Mouse (Mus musculus) limb, embryonic 11.5 days (tissue): ENCODE data around the gene Slc22a15. TPM values are rescaled to one million over a fixed set of nuclear protein-coding genes. Genes with fewer than 3 reads are reported as not detected.

Experiments used
- ATAC-seq: fragments of 200-750 bp; cut with Nextera tagmentation; 2 replicates; pipeline ENCODE4 v1.8.0; 2017; ENCODE audit warnings: low read depth; ENCODE audit not compliant: insufficient number of reproducible peaks, low FRiP score, low TSS enrichment
- DNase-seq: peaks from one replicate; pipeline ENCODE4 v3.0.0-alpha.2; 2015; ENCODE audit warnings: low spot score
- H3K27ac ChIP-seq: fragments of 300-500 bp; sonication (generic); replicated peaks from 2 replicates; pipeline ENCODE4 v1.5.1; 2014; ENCODE audit warnings: low read depth, mild to moderate bottlenecking, low read length
- H3K27me3 ChIP-seq: fragments of 300-500 bp; sonication (generic); 2 replicates; pipeline ENCODE4 v1.6.1; 2014; ENCODE audit warnings: mild to moderate bottlenecking, low read length, mixed read lengths; ENCODE audit not compliant: control insufficient read depth, insufficient read depth
- H3K36me3 ChIP-seq: fragments of 300-500 bp; sonication (generic); 2 replicates; pipeline ENCODE4 v1.6.1; 2014; ENCODE audit warnings: mild to moderate bottlenecking, low read length, moderate library complexity, mixed read lengths; ENCODE audit not compliant: control insufficient read depth, insufficient read depth
- H3K4me1 ChIP-seq: fragments of 300-500 bp; sonication (generic); 2 replicates; pipeline ENCODE4 v1.6.1; 2014; ENCODE audit warnings: low read length, mixed read lengths; ENCODE audit not compliant: control insufficient read depth, insufficient read depth
- H3K4me2 ChIP-seq: fragments of 300-500 bp; sonication (generic); 2 replicates; pipeline ENCODE4 v1.6.1; 2014; ENCODE audit warnings: low read depth, mild to moderate bottlenecking, moderate library complexity; ENCODE audit not compliant: severe bottlenecking
- H3K4me3 ChIP-seq: fragments of 300-500 bp; sonication (generic); 2 replicates; pipeline ENCODE4 v1.5.1; 2014; ENCODE audit warnings: low read depth, low read length
- H3K9ac ChIP-seq: fragments of 300-500 bp; sonication (generic); 2 replicates; pipeline ENCODE4 v1.6.1; 2014; ENCODE audit warnings: mild to moderate bottlenecking, low read length
- H3K9me3 ChIP-seq: fragments of 300-500 bp; sonication (generic); 2 replicates; pipeline ENCODE4 v1.6.1; 2016; ENCODE audit warnings: low read length; ENCODE audit not compliant: control insufficient read depth
- WGBS: fragments of 180-500 bp; shearing (Covaris S2); extraction: QIAGEN DNeasy Blood & Tissue Kit; methylation state at CpG from one replicate; pipeline ENCODE4 v1.1.7; 2014; 5-methylcytosine and 5-hydroxymethylcytosine counted together
- polyA plus RNA-seq: library from polyadenylated mRNA; unstranded; fragments of >200 nt; fragmentation: Nextera tagmentation; extraction: Ambion mirVana; gene quantifications from 2 replicates; pipeline ENCODE4 v1.2.1, GENCODE M21; 2014

Slc22a15 gene
- polyA plus RNA-seq, 1 experiment from 2014 or later, result 3.2 TPM

- no peaks in the 10 kb centered on the region for H3K9me3 ChIP-seq
- H3K36me3 ChIP-seq, result no peaks in the 10 kb centered on the region
- H3K27ac ChIP-seq, result no peak overlapping the region
- no peak overlapping the region for H3K4me3 ChIP-seq
- ATAC-seq (no peak), DNase-seq (no peak)
- no peaks in the 10 kb centered on the region for H3K27me3 ChIP-seq
- 82% methylated on average over 7 of the region's 7 CpGs for WGBS
- no peaks in the 10 kb centered on the region for H3K4me1 ChIP-seq
- H3K9ac ChIP-seq, result no peak overlapping the region
- no peak overlapping the region for H3K4me2 ChIP-seq
These were observed 81.7 kb downstream of the Slc22a15 start for GRCm38 (mm10) chr3:101842372-101843094.

GRCm38 (mm10) chr3:101839327-101839726 lies 84.9 kb downstream of the Slc22a15 start:
- WGBS, result 85% methylated on average over 9 of the region's 9 CpGs
- no peak for ATAC-seq

DNA sequence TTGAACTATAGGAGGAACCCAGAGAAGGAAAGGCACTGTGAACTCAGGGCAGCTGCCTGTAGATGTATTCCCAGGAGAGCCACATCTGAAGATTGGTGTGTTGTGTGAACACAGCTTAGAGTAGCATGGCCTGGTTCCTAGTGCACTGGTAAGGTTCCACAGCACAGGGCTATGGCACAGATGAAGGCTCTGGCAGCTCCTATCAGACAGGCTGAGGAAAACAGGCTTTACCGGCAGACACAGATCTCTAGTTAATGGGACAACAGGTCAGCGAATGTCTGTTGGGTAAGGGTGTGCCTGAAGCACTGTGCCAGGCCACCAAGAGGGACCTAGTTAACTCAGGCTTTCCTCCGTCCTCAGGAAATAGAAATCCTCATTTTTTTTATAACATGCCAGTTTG lies 87.3 kb downstream of the Slc22a15 start:
- 73% methylated on average over 3 of the region's 3 CpGs for WGBS
- no peaks in the 10 kb centered on the region for H3K27me3 ChIP-seq
- no peaks in the 10 kb centered on the region for H3K9me3 ChIP-seq
- no peak for DNase-seq
- H3K4me3 ChIP-seq, result no peak overlapping the region
- H3K9ac ChIP-seq, result no peak overlapping the region
- H3K36me3 ChIP-seq, result no peaks in the 10 kb centered on the region
- H3K27ac ChIP-seq, result no peak overlapping the region
- H3K4me2 ChIP-seq, result no peak overlapping the region
- H3K4me1 ChIP-seq, result peaks cover 10% of the 10 kb centered on the region
- no peak for ATAC-seq

More at GRCm38 (mm10) chr3:101839327-101839726, 84.9 kb downstream of the Slc22a15 start:
- no peaks in the 10 kb centered on the region for H3K36me3 ChIP-seq
- H3K4me3 ChIP-seq, result no peak overlapping the region
- no peaks in the 10 kb centered on the region for H3K9me3 ChIP-seq
- H3K4me2 ChIP-seq, result no peak overlapping the region
- no peak overlapping the region for H3K9ac ChIP-seq
- no peak overlapping the region for H3K27ac ChIP-seq
- peak; percentile 29 for DNase-seq
- H3K27me3 ChIP-seq, result no peaks in the 10 kb centered on the region
- H3K4me1 ChIP-seq, result peaks cover 7% of the 10 kb centered on the region; the same call in 1 of the 2 replicates

- Histone ChIP-seq H3K9me3 (no peaks in the 10 kb centered on the region), H3K4me2 (peak overlapping the region; percentile 30; the same call in 1 of the 2 replicates), H3K27ac (no peak overlapping the region), H3K4me3 (no peak overlapping the region), H3K36me3 (no peaks in the 10 kb centered on the region), H3K4me1 (peaks cover 14% of the 10 kb centered on the region), H3K9ac (0 out of 2 replicates have a peak overlapping the region, but pooled peaks have one; percentile 7), H3K27me3 (no peaks in the 10 kb centered on the region)
- no peak for DNase-seq
- WGBS, result 83% methylated on average over 5 of the region's 5 CpGs
- no peak for ATAC-seq
These were observed 87.7 kb downstream of the Slc22a15 start for GRCm38 (mm10) chr3:101836532-101836931.

DNA sequence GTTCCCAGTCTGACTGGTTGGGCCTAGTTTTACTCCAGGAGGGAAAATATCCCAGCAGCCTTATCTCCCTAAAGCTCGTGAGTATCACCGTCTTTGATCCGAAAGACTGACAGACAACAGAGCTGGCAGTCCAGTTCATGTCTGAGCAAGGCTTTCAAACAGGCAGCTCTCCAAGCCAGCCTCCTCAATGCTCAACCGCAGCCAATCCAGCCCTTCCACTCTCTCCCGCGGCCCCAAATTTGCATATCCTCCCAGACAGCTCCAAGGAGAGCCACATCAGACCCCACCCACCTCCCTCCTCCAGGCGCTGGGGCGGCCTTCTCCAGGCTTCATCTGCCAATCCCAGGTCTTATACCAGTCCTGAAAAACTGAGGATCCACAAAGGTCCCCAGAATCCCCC lies 88.2 kb downstream of the Slc22a15 start:
- WGBS, result under 1% methylated on average over 8 of the region's 8 CpGs
- Histone ChIP-seq H3K4me3 (no peak overlapping the region), H3K9ac (0 out of 2 replicates have a peak overlapping the region, but pooled peaks have one; percentile 7), H3K27ac (no peak overlapping the region), H3K4me1 (peaks cover 16% of the 10 kb centered on the region), H3K9me3 (no peaks in the 10 kb centered on the region), H3K27me3 (no peaks in the 10 kb centered on the region), H3K36me3 (no peaks in the 10 kb centered on the region), H3K4me2 (peak overlapping the region; percentile 30; the same call in 1 of the 2 replicates)
- DNase-seq (peak; percentile 90), ATAC-seq (peak; percentile 88)

DNA sequence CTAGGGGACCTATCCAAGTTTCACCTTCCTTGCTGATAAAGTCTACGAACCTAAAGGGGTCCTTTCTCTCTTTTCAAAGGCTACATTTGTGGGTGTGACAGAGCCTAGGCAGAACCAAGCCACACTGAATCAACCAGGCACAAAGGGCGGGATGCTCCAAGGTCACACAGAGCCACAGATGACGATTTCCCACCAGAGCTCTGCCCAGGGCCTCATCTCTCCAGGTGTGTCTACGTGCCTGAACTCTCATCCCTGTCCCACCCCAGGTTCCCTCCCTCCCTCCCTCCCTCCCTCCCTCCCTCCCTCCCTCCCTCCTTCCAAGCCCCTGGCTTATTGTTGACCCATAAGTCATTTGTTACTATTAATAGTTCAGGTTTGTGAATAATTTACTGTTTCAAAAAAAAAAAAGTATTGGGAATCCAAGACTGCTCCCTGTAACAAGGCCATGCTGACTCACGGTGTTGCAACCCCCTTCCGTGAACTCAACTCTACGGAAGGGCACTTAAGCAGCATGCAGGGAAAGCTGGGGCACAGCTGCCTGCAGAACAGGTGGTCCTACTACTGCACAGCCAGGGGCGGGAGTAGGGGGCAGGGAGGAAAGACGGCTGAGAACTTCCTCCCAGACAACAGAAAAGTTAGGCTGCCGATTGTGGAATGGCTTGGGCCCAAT lies 92.9 kb downstream of the Slc22a15 start:
- Histone ChIP-seq H3K9me3 (no peaks in the 10 kb centered on the region), H3K36me3 (no peaks in the 10 kb centered on the region), H3K4me3 (no peak overlapping the region), H3K27me3 (no peaks in the 10 kb centered on the region), H3K9ac (no peak overlapping the region), H3K4me2 (no peak overlapping the region), H3K27ac (0 out of 2 replicates have a peak overlapping the region, but pooled peaks have one; percentile 36), H3K4me1 (peaks cover 14% of the 10 kb centered on the region)
- 34% methylated on average over 10 of the region's 10 CpGs for WGBS
- DNase-seq (peak; percentile 68), ATAC-seq (0 out of 2 replicates have a peak, but pooled peaks have one; percentile 63)

DNA sequence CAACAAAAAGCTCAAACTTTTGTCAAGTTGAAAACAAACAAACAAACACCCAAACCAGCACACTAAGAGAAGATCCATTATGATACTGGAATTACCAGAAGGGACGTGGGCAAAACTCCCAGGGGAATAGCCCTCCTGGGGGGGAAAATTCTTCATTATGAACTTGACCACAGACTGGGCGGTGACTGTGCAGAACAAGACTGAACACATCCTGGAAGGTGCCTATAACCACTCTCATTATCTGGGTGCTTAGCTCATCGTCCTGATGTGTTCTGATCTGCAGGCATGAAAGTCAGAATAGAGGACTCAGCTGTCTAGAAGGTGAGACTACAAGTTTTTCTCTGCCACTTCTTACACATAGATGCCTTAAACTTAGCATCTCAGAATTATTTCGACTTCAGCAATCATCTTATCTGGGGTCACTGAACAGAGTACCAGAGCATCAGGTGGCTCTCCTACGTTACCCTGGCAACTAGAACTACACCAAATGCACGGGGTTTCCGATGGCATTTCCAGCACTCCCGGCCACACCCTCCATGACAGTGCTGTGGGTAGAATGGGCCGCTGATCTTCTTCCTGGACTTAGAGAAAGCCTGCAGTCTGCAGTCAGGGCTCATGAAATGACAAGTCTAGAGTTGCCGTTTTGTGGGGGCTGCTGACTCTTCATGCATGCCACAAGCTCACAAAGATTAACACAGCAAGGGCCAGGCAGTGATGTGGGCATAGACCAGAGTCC lies 94.2 kb downstream of the Slc22a15 start:
- no peak for ATAC-seq

DNA sequence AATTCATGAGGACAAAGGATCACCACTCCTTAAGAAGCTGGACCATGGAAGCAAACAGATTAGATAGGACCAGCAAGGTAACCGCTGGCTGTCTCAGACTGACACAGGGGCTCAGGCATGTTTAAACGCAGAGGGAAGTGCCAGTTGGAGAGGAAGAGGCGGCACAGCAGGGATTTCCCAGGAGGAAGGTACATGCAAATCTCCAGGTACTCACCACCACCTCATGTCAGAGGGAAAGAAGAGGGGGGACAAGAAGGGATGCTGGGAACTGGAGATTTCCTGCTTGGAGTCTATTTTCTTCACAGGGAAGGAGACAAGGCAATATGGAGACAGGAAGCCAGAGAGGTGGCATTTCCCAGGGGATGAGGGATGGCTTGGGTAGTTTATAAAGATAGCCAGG lies 95.7 kb downstream of the Slc22a15 start:
- WGBS, result 49% methylated on average over 3 of the region's 3 CpGs
- Histone ChIP-seq H3K27me3 (no peaks in the 10 kb centered on the region), H3K27ac (no peak overlapping the region), H3K4me3 (no peak overlapping the region), H3K4me1 (peaks cover 8% of the 10 kb centered on the region; the same call in 1 of the 2 replicates), H3K4me2 (no peak overlapping the region), H3K36me3 (no peaks in the 10 kb centered on the region), H3K9ac (no peak overlapping the region), H3K9me3 (no peaks in the 10 kb centered on the region)
- DNase-seq, result no peak
- no peak for ATAC-seq

More for the DNA sequence above, 94.2 kb downstream of the Slc22a15 start:
- no peak overlapping the region for H3K27ac ChIP-seq
- no peaks in the 10 kb centered on the region for H3K27me3 ChIP-seq
- 76% methylated on average over 10 of the region's 10 CpGs for WGBS
- no peaks in the 10 kb centered on the region for H3K9me3 ChIP-seq
- H3K36me3 ChIP-seq, result no peaks in the 10 kb centered on the region
- H3K9ac ChIP-seq, result no peak overlapping the region
- no peak for DNase-seq
- no peak overlapping the region for H3K4me3 ChIP-seq
- peaks cover 8% of the 10 kb centered on the region; the same call in 1 of the 2 replicates for H3K4me1 ChIP-seq
- H3K4me2 ChIP-seq, result no peak overlapping the region
